ENCODE assay signal across 26 mouse cellular contexts in genomic region chr11:109698740-109699139, GRCm38 (mm10). TPM values are rescaled to one million over a fixed set of nuclear protein-coding genes. Genes with fewer than 3 reads are reported as not detected.
A peak's percentile ranks its signal among the peaks of the same experiment; 100 is the strongest.
DNase-seq lines count a peak whose midpoint lies in the region; ATAC-seq and TF ChIP-seq lines count a peak whose summit lies in the region.
"Had no signal": no experiment of that assay in that cellular context is flagged by ENCODE, and none has a peak within 500 bp of the region (broad histone marks: within the 10 kb centered on the region; RNA-seq: fewer than 3 reads in every experiment).

No protein-coding gene starts in this region.

- TF ChIP-seq EP300 in stomach, postnatal 0 days (optimal IDR thresholded peaks at IDR 0.05): no peak

- H3K4me1 ChIP-seq in forebrain, embryonic 11.5 days (replicated peaks; ENCODE audit: control insufficient read depth, insufficient read depth, low read length): no peaks in the 10 kb centered on the region
- H3K4me1 ChIP-seq in forebrain, embryonic 15.5 days: peaks cover 3% of the 10 kb centered on the region
- no peaks in the 10 kb centered on the region for H3K4me1 ChIP-seq in stomach, postnatal 0 days (replicated peaks; ENCODE audit: control insufficient read depth, insufficient read depth)
- H3K4me1 ChIP-seq: forebrain, embryonic 13.5 days; heart, embryonic 10.5 days had no signal

- no peak overlapping the region for H3K4me3 ChIP-seq in forebrain, embryonic 11.5 days (ENCODE audit: low read depth, low read length)
- H3K4me3 ChIP-seq in forebrain, embryonic 15.5 days: no peak overlapping the region
- no peak overlapping the region for H3K4me3 ChIP-seq in stomach, postnatal 0 days (ENCODE audit: low read depth, low read length)
- H3K4me3 ChIP-seq: embryonic facial prominence, embryonic 12.5 days; erythroblast, embryonic 14.5 days; forebrain, embryonic 13.5 days; heart, adult 2 months; heart, embryonic 10.5 days; heart, embryonic 13.5 days had no signal

- TF ChIP-seq CTCF in stomach, postnatal 0 days (IDR thresholded peaks at IDR 0.05; ENCODE audit: low read depth): no peak

- no peak overlapping the region for H3K4me2 ChIP-seq in forebrain, embryonic 11.5 days (ENCODE audit: low read depth, low read length, severe bottlenecking)
- H3K4me2 ChIP-seq in forebrain, embryonic 15.5 days (replicated peaks): no peak overlapping the region
- H3K4me2 ChIP-seq in stomach, postnatal 0 days (replicated peaks; ENCODE audit: low read depth): no peak overlapping the region
- H3K4me2 ChIP-seq: embryonic facial prominence, embryonic 12.5 days; forebrain, embryonic 13.5 days; heart, embryonic 13.5 days; hindbrain, embryonic 14.5 days had no signal

- DNase-seq in adrenal gland, adult (ENCODE audit: inconsistent age in 2 of 2, low spot score in 1 of 2): peak; percentile 29 to 37
- no peak for DNase-seq in adrenal gland, postnatal 25 days
- peak; percentile 46 for DNase-seq in forebrain, embryonic 11.5 days (ENCODE audit: low spot score)
- peak; percentile 41 to 64 for DNase-seq in urinary bladder, adult 18-20 months (ENCODE audit: low spot score in 2 of 2)
- no peak for DNase-seq in urinary bladder, postnatal 4 days (ENCODE audit: low spot score in 2 of 2)
- no peak for DNase-seq in stomach, postnatal 0 days (ENCODE audit: low spot score)
- no peak for DNase-seq in right cerebral cortex, postnatal 25 days
- DNase-seq: cerebellum, adult 18-20 months; cerebellum, adult 9-10 months; cerebellum, postnatal 14 days; forebrain, postnatal 0 days; gastrocnemius, postnatal 36 days; heart, adult 2 months; heart, postnatal 14 days; heart, postnatal 4 days had no signal

- no peaks in the 10 kb centered on the region for H3K9me3 ChIP-seq in forebrain, embryonic 11.5 days (ENCODE audit: control insufficient read depth, low read length)
- no peaks in the 10 kb centered on the region for H3K9me3 ChIP-seq in forebrain, embryonic 15.5 days
- H3K9me3 ChIP-seq in stomach, postnatal 0 days (ENCODE audit: control insufficient read depth, low read length): no peaks in the 10 kb centered on the region
- H3K9me3 ChIP-seq: embryonic facial prominence, embryonic 12.5 days; forebrain, embryonic 13.5 days; heart, embryonic 10.5 days; heart, embryonic 13.5 days had no signal

- no peak for ATAC-seq in forebrain, embryonic 11.5 days (replicated peaks; ENCODE audit: low FRiP score)
- no peak for ATAC-seq in forebrain, embryonic 15.5 days (replicated peaks)
- peak; percentile 77 for ATAC-seq in stomach, postnatal 0 days (ENCODE audit: low FRiP score, low TSS enrichment)
- ATAC-seq: activated CD4-positive, CD25-positive, alpha-beta regulatory T cell, adult 4 months; forebrain, embryonic 13.5 days; forebrain, postnatal 0 days; hindbrain, postnatal 0 days; inflammation-experienced regulatory T-cells, adult 6 months had no signal

- no peaks in the 10 kb centered on the region for H3K36me3 ChIP-seq in forebrain, embryonic 11.5 days (ENCODE audit: control insufficient read depth, insufficient read depth, low read length)
- H3K36me3 ChIP-seq in forebrain, embryonic 15.5 days: no peaks in the 10 kb centered on the region
- no peaks in the 10 kb centered on the region for H3K36me3 ChIP-seq in stomach, postnatal 0 days (ENCODE audit: control insufficient read depth, insufficient read depth, low read length)
- H3K36me3 ChIP-seq: embryonic facial prominence, embryonic 12.5 days; heart, embryonic 10.5 days; heart, embryonic 13.5 days had no signal

- H3K27me3 ChIP-seq in forebrain, embryonic 11.5 days (ENCODE audit: control insufficient read depth, insufficient read depth, low read length): no peaks in the 10 kb centered on the region
- no peaks in the 10 kb centered on the region for H3K27me3 ChIP-seq in forebrain, embryonic 15.5 days
- no peaks in the 10 kb centered on the region for H3K27me3 ChIP-seq in stomach, postnatal 0 days (ENCODE audit: control insufficient read depth, insufficient read depth, low read length)
- H3K27me3 ChIP-seq: embryonic facial prominence, embryonic 12.5 days; forebrain, embryonic 13.5 days; heart, embryonic 13.5 days had no signal

- no peak overlapping the region for H3K27ac ChIP-seq in forebrain, embryonic 11.5 days (ENCODE audit: low read depth, low read length)
- H3K27ac ChIP-seq in forebrain, embryonic 15.5 days (replicated peaks): no peak overlapping the region
- peak overlapping the region; percentile 45; the same call in 1 of the 2 replicates for H3K27ac ChIP-seq in stomach, postnatal 0 days (replicated peaks)
- H3K27ac ChIP-seq: embryonic facial prominence, embryonic 12.5 days; forebrain, embryonic 13.5 days; heart, adult 2 months; heart, embryonic 10.5 days; heart, embryonic 13.5 days; hindbrain, embryonic 14.5 days; hindbrain, postnatal 0 days had no signal

- H3K9ac ChIP-seq in forebrain, embryonic 11.5 days (ENCODE audit: low read length): no peak overlapping the region
- H3K9ac ChIP-seq in forebrain, embryonic 15.5 days (replicated peaks): no peak overlapping the region
- no peak overlapping the region for H3K9ac ChIP-seq in stomach, postnatal 0 days (ENCODE audit: low read length)
- H3K9ac ChIP-seq: embryonic facial prominence, embryonic 12.5 days; forebrain, embryonic 13.5 days; forebrain, postnatal 0 days; heart, embryonic 13.5 days; hindbrain, embryonic 14.5 days had no signal

- 88% methylated on average over 10 of the region's 10 CpGs for WGBS in forebrain, embryonic 11.5 days
- 88% methylated on average over 10 of the region's 10 CpGs for WGBS in forebrain, embryonic 15.5 days
- 69% methylated on average over 10 of the region's 10 CpGs for WGBS in stomach, postnatal 0 days

RNA-seq across cellular contexts. Expression of gene Fam20a, which starts 23.3 kb away (rescaled TPM):
- 3.4 and 3.7 TPM in 2 replicates for total RNA-seq in adrenal gland, postnatal 25 days (2021)
- 2.3 and 3.0 TPM in 2 replicates for polyA plus RNA-seq in forebrain, embryonic 11.5 days (2014; fragmentation: Nextera tagmentation; extraction: Ambion mirVana)
- polyA plus RNA-seq in forebrain, embryonic 15.5 days (2015; fragmentation: Nextera tagmentation; extraction: Ambion mirVana): 1.7 and 1.8 TPM in 2 replicates
- 3.9 and 4.8 TPM in 2 replicates for polyA plus RNA-seq in stomach, postnatal 0 days (2015; fragmentation: Nextera tagmentation; extraction: Ambion mirVana)
- total RNA-seq: granulocyte monocyte progenitor cell, adult 5-6 weeks had no signal
- polyA plus RNA-seq: erythroblast, embryonic 14.5 days had no signal

RNA-seq across cellular contexts. Expression of gene Prkar1a, which starts 49.5 kb away (rescaled TPM):
- total RNA-seq in adrenal gland, postnatal 25 days (2021): 345 and 386 TPM in 2 replicates
- 362 and 367 TPM in 2 replicates for polyA plus RNA-seq in forebrain, embryonic 11.5 days (2014; fragmentation: Nextera tagmentation; extraction: Ambion mirVana)
- 472 and 496 TPM in 2 replicates for polyA plus RNA-seq in forebrain, embryonic 15.5 days (2015; fragmentation: Nextera tagmentation; extraction: Ambion mirVana)
- 176 and 177 TPM in 2 replicates for polyA plus RNA-seq in stomach, postnatal 0 days (2015; fragmentation: Nextera tagmentation; extraction: Ambion mirVana)

Comparison
In these comparisons a context has a peak if more than half of its experiments do, and no peak if none do; other contexts are left out.
1. DNase-seq: peak in adrenal gland, adult (2 of 2), forebrain, embryonic 11.5 days (single experiment) and urinary bladder, adult 18-20 months (2 of 2); none in adrenal gland, postnatal 25 days (single experiment), urinary bladder, postnatal 4 days (0 of 2), stomach, postnatal 0 days (single experiment) and right cerebral cortex, postnatal 25 days (single experiment).